Mouse (Mus musculus): Measurements from ENCODE around the gene Nfatc3.

DNA sequence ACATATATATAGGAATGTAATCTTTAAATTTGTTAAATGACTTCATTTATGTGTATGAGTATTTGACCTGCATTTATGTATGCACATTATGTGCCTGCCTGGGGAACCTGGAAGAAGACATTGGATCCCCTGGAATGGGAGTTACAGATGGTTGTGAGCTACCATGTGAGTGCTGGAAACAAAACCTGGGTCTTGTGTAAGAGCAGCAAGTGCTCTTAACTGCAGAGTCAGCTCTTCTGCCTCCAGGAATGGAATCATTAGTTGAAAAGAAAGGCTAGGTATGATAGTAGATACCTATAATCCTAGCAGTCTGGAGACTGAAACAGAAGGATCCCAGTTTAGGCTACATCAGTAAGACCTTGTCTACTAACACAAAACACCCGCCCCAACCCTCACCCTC is 67.4 kb downstream of the Nfatc3 start:
- no peak for TF ChIP-seq CTCF (IDR thresholded peaks at IDR 0.05; ENCODE audit: control insufficient read depth, insufficient read depth, insufficient read length)
- no peak for TF ChIP-seq MAX (IDR thresholded peaks at IDR 0.05)
- TF ChIP-seq CEBPB (IDR thresholded peaks at IDR 0.05; ENCODE audit: low read depth), result no peak
- no peak for TF ChIP-seq MYOG (IDR thresholded peaks at IDR 0.05; ENCODE audit: control insufficient read depth, extremely low read depth, insufficient read length)
- no peak for TF ChIP-seq USF1 (IDR thresholded peaks at IDR 0.05; ENCODE audit: low read depth)
- TF ChIP-seq FOSL1 (IDR thresholded peaks at IDR 0.05; ENCODE audit: insufficient read depth, low read length, poor library complexity, severe bottlenecking), result no peak
- no peak for TF ChIP-seq MYOD1 (IDR thresholded peaks at IDR 0.05; ENCODE audit: control insufficient read depth, insufficient read length, low read depth)

Measured in C2C12 (cell line).